Mouse (Mus musculus): ENCODE data around the gene Krtcap3.

The Krtcap3 gene

DNA sequence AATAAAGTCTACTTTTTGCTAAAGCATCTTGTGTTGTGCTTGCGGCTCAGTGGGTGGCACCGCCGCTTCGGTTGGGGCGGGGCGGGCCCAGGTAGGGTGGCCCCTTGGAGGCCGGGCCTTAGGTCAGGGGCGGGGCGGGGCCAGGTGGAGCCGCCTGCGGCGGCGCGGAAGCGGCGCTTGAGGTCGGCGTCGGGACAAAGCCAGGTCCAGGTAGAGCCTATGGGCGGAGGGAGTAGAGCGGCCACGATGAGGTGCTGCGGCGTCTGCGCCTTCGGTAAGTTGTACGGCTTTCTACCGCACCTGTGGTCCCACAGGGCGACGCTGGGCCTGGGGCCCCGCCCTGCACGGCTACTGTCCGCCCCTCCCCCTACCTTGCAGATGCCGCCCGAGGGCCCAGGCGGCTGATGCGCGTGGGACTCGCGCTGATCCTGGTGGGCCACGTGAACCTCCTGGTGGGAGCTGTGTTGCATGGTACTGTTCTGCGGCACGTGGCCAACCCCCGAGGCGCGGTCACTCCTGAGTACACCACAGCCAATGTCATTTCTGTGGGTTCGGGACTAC is at the start of gene Krtcap3:
Krtcap3 (plus strand) TSS at position 151 of the 561 bp plus-strand sequence.
- in situ Hi-C loops (cut with MboI, MseI) = no loop called here

DNA sequence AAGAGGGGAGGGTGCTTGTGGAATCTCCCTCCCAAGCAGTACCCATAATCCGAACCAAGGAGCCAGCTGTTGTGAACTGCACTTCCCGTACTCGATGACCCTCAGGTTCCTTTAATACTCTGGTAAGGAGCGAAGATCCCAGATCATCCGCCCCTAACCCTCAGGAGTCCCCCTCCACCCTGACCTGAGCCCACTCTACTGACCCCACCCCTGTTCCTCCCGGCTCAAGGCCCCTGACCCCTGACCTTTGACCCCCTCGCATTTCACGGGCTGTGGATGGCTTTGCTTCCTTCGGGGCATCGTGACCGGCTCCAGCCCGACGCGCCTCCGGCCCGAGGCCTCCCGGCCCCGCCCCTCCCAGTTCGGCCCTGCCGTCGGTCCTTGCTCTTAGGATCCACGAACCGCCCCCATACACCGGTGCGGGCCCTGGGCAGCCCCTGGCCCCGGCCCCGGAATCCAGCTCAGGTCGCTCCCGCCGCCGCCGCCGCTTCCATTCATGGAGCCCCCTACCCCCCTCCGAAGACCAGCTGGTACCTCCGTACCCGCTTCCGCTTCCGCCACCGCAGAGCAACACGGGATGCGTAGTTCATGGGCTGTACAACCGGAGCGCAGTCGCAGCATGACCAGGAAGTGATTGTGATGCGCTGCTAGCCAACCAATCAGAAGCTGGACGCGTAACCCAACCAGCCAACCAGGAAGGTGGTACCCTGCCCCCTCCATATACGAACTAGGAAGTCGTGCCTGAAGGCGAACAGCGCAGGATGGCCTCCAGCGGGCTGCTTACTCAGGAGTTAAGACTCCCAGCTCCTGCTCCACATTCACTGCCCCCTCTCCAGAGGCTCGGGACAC is 49.5 kb upstream of the Krtcap3 start, which contains the start of gene Zfp513:
Zfp513 (minus strand) TSS at position 562 of the 849 bp plus-strand sequence.
- in situ Hi-C loops (cut with MboI, MseI) = loop anchor here (5.0 to 25.0 kb wide), 2 partner anchors 90 to 1260 kb away; partner anchors contain the start of genes Ift172 and Ppp1cb

DNA sequence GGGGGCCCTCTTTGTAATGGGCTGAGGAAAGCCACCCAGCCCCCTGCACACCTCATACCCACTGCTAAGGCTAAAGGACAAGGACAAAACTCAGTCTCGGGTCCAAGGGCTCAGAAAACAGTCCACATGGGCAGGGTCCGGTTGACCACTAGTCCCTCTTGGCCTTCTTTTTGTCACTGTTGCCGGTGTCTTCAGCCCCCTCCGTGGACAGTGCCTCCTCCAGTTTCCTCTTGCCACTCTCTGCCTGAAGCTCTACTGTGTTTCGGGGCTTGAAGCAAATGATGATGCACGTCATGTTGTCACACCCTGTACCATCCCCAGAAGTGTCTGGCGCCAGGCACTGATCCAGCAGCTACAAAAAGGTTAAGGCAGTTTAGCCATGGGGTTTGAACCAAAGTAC is 48.6 kb upstream of the Krtcap3 start:
- in situ Hi-C loops (cut with MboI, MseI) = loop anchor here (5.0 to 25.0 kb wide), 2 partner anchors 89 to 1259 kb away; partner anchors contain the start of genes Ift172 and Ppp1cb

DNA sequence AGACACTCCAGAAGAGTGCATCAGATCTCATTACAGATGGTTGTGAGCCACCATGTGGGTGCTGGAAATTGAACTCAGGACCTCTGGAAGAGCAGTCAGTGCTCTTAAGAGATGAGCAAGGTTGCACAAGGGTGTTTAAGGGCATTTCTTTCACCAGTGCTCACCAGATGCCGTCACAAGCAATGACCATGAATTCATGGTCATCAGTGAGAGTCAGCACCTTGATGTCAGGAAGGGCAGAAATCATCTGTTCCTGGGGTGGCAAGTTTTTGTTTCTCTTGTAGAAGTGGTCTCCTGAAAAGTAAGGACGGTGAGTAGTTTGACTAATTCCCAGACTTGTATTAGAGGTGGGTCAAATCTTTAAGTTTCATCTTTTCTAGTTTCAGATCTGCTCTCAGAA is 47.6 kb upstream of the Krtcap3 start:
- in situ Hi-C loops (cut with MboI, MseI) = loop anchor here (5.0 to 25.0 kb wide), 2 partner anchors 88 to 1258 kb away; partner anchors contain the start of genes Ift172 and Ppp1cb

DNA sequence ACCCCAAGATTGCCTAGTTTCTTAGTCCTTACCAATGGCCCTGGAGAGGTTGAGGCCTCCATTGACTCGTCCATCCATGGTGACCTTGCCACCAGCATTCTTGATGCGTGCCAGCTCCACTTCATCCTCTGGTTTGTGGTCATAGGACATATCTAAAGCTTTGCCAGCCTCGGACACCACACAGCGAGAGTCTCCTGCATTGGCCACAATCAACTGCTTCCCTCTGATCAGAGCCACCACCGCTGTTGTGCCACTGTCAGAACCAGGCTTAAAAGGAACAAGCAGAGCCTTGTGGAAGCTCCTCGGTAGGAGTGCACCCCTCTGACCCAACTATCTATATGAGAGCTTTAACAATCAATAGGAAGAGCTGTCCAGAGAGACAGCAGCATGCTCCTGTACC is 47.1 kb upstream of the Krtcap3 start:
- in situ Hi-C loops (cut with MboI, MseI) = loop anchor here (5.0 to 25.0 kb wide), 2 partner anchors 88 to 1258 kb away; partner anchors contain the start of genes Ift172 and Ppp1cb

- in situ Hi-C loops (cut with MboI, MseI) = loop anchor here (25.0 kb wide), 1 partner anchor 1246 kb away; the partner anchor contains the start of gene Ppp1cb
Measured at GRCm38 (mm10) chr5:31216554-31216953, 34.9 kb upstream of the Krtcap3 start.

DNA sequence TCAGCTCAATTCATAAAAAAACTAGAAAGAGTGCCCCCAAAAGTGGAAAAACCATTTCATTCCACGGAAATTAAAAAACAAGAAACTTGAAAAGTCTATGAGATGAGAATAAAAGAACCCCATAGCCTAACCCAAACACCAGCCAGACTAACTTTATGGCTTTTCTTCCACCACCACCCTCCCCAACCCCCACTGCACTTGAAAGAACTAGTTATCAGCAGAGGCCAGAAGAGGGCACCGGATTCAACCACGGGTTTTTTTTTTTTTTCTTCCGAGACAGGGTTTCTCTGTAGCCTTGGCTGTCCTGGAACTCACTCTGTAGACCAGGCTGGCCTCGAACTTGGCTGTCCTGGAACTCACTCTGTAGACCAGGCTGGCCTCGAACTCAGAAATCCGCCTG is 33.2 kb upstream of the Krtcap3 start:
- in situ Hi-C loops (cut with MboI, MseI) = loop anchor here (25.0 kb wide), 1 partner anchor 1244 kb away; the partner anchor contains the start of gene Ppp1cb

DNA sequence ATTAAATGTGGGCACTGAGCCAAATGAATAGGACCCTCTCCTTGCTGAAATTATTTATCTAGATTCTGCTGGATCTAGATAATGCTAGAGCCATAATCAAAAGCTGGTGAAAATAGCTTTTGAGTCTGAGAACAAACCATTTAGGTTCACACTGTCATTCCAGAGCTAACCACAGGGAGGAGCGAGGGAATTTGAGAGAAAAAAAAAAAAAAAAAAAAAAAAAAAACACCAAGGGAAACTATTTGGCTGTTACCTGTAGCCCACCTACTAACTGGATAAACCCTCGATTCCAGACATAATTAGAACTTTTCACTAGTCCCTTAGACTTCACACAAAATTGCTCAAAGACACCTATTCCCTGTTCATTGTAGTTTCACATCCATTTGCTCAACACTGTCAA is 32.4 kb upstream of the Krtcap3 start:
- in situ Hi-C loops (cut with MboI, MseI) = loop anchor here (25.0 kb wide), 1 partner anchor 1243 kb away; the partner anchor contains the start of gene Ppp1cb

- in situ Hi-C loops (cut with MboI, MseI) = loop anchor here (25.0 kb wide), 1 partner anchor 1243 kb away; the partner anchor contains the start of gene Ppp1cb
Measured at GRCm38 (mm10) chr5:31219474-31219873, 32.0 kb upstream of the Krtcap3 start.

GRCm38 (mm10) chr5:31219911-31220447 is 31.5 kb upstream of the Krtcap3 start:
- in situ Hi-C loops (cut with MboI, MseI) = loop anchor here (25.0 kb wide), 1 partner anchor 1242 kb away; the partner anchor contains the start of gene Ppp1cb

- in situ Hi-C loops (cut with MboI, MseI) = loop anchor here (25.0 kb wide), 1 partner anchor 1242 kb away; the partner anchor contains the start of gene Ppp1cb
Measured at GRCm38 (mm10) chr5:31220448-31221303, 30.8 kb upstream of the Krtcap3 start, which contains the start of gene Ppm1g. Gene Ppm1g, minus strand, starts transcription at chr5:31220687.

DNA sequence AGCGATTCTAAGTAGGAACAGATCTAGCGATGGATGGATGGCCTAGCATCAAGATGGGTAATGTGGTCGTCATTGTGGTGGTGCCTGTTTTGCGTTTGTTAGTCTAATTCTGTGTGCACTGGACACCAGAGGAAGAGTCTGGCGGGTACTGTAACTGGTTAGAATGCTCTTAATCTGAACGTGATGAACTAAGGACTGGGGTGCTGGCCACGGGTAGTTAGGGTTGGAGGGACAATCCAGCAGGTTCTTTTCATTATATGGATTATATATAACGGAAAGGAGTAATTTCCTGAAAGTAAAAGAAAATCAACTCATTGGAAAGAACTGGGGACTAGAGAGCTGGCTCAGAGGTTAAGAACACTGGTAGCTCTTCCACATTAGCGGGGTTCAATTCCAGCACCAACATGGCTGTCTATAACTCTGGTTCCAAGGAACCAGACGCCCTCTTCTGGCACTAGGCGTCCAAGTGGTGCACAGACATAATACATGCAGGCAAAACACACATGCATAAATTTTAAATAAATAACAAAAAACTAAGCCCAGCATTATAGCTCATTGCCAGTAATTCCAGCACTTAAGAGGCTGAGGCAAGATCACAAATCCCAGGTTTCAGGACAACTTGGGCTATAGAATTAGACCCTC is 30.1 kb upstream of the Krtcap3 start:
- in situ Hi-C loops (cut with MboI, MseI) = loop anchor here (25.0 kb wide), 1 partner anchor 1241 kb away; the partner anchor contains the start of gene Ppp1cb

GRCm38 (mm10) chr5:31222696-31223095 is 28.8 kb upstream of the Krtcap3 start:
- in situ Hi-C loops (cut with MboI, MseI) = loop anchor here (25.0 kb wide), 1 partner anchor 1240 kb away; the partner anchor contains the start of gene Ppp1cb

DNA sequence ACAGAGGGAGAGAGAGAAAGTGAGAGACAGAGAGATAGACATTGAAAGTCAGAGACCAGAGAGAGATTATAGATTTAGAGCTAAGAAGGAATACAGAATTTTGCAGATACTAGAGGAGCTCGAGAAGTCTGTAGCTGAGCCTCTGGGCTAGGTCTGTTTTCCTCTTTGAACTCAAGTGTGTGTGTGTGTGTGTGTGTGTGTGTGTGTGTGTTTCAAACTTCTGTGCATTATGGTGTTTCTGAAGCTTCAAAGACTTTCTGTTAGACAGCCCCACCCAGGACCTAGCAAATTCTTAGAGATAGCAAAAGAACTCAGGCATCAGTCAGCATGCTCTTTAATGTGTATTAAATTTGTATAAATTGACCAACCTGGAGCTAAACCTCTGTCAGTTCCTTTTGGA is 24.9 kb upstream of the Krtcap3 start:
- in situ Hi-C loops (cut with MboI, MseI) = no loop called here

DNA sequence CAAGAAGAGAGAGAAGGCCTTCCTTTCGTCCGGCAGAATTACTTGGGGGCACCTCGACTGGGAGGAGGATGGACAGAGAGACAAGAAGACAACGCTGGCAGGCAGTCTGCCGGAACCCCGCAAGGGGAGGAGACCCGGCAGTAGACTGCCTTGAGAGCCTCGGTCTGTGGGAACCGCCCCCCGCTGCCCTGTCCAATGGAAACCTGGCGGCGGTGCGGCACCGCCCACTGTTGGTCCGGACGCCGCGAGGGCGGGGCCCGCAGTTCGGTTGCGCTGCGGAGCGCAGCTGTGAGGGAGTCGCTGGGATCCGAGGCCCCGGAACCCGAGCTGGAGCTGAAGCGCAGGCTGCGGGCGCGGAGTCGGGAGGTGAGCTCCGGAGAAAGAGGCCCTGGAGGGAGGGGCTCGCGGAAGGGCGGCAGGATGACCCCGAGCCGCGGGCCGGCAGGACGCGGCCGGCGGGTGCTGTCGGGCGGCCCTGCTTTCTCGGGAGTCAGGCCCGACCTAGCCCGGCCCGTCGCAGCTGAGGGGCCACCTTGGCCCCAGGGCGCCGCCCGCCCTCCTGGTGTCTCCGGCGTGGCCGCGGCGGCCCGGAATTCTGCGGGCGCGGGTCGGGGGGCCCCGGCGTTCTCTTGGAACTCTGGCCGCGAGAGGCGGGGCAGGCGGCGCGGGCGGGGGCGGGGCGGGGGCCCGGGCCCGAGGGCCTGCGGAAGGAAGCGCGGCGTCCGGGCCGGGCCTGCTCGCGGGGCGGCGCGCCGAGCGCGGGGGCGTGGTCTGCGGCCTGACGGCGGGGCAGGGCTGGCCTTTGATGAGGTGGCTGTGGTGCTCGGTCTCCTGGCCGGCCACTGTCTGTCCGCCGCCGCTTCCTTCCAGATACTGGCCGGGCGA is 10.6 kb upstream of the Krtcap3 start, which contains the start of the genes Nrbp1 and Gm9970:
Nrbp1 (plus strand) TSS at position 228 of the 885 bp plus-strand sequence.
Gm9970 (minus strand) TSS at position 596 of the 885 bp plus-strand sequence.
- in situ Hi-C loops (cut with MboI, MseI) = loop anchor here (5.0 kb wide), 1 partner anchor 64 kb away; the partner anchor contains the start of gene Gm29609

DNA sequence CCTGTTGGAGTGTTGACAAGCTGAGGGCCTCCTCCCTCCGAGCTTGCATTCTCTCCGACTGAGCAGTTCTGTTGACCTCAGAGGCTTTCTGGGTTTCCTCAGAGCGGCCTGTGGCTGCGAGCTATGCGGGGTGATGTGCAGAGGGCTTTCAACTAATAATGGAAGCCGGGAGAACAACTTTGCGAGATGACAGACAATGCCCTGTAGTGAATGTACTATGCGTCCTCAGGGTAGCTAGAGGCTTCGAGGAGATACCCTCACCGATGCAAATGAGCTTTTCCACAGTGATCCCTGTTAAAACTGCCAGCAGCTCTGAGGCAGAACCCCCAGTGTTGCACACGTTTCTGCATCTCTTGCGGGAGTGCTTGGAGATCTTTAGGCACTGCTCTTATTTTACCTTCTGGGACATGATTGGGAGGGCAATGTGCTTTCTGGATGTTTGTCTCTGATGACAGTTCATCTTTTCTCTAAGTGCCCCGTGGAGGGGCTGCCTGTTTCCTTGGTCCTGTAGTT is 9.9 kb upstream of the Krtcap3 start:
- in situ Hi-C loops (cut with MboI, MseI) = loop anchor here (5.0 kb wide), 1 partner anchor 64 kb away; the partner anchor contains the start of gene Gm29609

- in situ Hi-C loops (cut with MboI, MseI) = loop anchor here (5.0 kb wide), 1 partner anchor 65 kb away; the partner anchor contains the start of gene Gm29609
Measured at GRCm38 (mm10) chr5:31242191-31242590, 9.3 kb upstream of the Krtcap3 start.

- in situ Hi-C loops (cut with MboI, MseI) = no loop called here
Measured at GRCm38 (mm10) chr5:31250716-31251115, 775 bp upstream of the Krtcap3 start.
